Mouse (Mus musculus) megakaryocyte, embryonic 14.5 days (primary cell): ENCODE measurements around the gene Stab2.

Experiments used
- FLI1 ChIP-seq: IDR thresholded peaks from 2 replicates; pipeline ENCODE4 v1.6.1; 2012; ENCODE audit warnings: low read length, inconsistent platforms, mixed read lengths
- GATA1 ChIP-seq: IDR thresholded peaks from 3 replicates; pipeline ENCODE4 v1.6.1; 2012; ENCODE audit warnings: mixed read lengths, low read length, inconsistent platforms, borderline replicate concordance

GRCm38 (mm10) chr10:86829515-86829914 lies 178.3 kb downstream of the Stab2 start:
- TF ChIP-seq FLI1 = no peak
- TF ChIP-seq GATA1 = no peak
